Mouse (Mus musculus) myocyte (in vitro differentiated cells): ENCODE results near the gene Coq8a.

Experiments used
- CEBPB ChIP-seq: IDR thresholded peaks from 2 replicates; pipeline ENCODE4 v1.6.1; 2011; ENCODE audit warnings: mild to moderate bottlenecking, moderate library complexity; ENCODE audit not compliant: poor library complexity, insufficient read depth, severe bottlenecking
- E2F4 ChIP-seq: IDR thresholded peaks from one replicate; pipeline ENCODE4 v1.6.1; 2011; ENCODE audit warnings: mild to moderate bottlenecking, control low read depth, moderate library complexity; ENCODE audit not compliant: insufficient read depth
- MYOG ChIP-seq, 3 experiments: IDR thresholded peaks; one replicate each; pipeline ENCODE4 v1.6.1; 2011; ENCODE audit warnings: control low read depth in 2 of 3, low read depth in 2 of 3, mild to moderate bottlenecking in 2 of 3; ENCODE audit not compliant: insufficient read length in 2 of 3, control insufficient read depth in 1 of 3, insufficient read depth in 1 of 3
- POLR2A ChIP-seq: IDR thresholded peaks from one replicate; pipeline ENCODE4 v1.6.1; 2011; ENCODE audit warnings: low read depth, mild to moderate bottlenecking, control low read depth, moderate library complexity; ENCODE audit not compliant: insufficient read length
- SRF ChIP-seq: IDR thresholded peaks from one replicate; pipeline ENCODE4 v1.6.1; 2011; ENCODE audit warnings: low read depth; ENCODE audit not compliant: control insufficient read depth, insufficient read length
- TCF3 ChIP-seq: IDR thresholded peaks from one replicate; pipeline ENCODE4 v1.6.1; 2011; ENCODE audit warnings: low read depth, control low read depth; ENCODE audit not compliant: insufficient read length
- USF1 ChIP-seq: IDR thresholded peaks from one replicate; pipeline ENCODE4 v1.6.1; 2011; ENCODE audit warnings: low read depth, mild to moderate bottlenecking, control low read depth, moderate library complexity

DNA sequence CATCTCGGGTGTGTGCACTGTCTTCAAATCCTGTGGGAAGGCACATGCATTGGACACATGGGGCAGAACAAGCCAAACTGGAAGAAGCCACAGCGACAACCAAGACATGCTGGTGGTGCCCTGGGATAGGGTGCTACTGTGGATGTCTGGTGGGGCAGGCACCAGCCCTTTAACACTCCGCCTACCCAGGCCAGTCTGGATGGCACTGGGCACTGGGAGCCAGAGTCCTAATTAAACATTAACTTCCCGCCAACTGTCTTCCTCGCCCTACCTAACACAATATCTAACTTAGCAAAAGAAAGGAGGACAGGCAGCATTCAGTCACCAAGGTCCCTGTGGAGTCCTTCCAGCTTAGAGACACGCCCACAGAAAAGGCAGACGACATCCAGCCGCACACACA lies 23.8 kb downstream of the Coq8a start:
- TF ChIP-seq CEBPB = no peak
- no peak for TF ChIP-seq POLR2A
- TF ChIP-seq MYOG (IDR thresholded peaks at IDR 0.05; ENCODE audit: control insufficient read depth in 1 of 3, insufficient read depth in 1 of 3, insufficient read length in 2 of 3, low read depth in 2 of 3) = no peak
- no peak for TF ChIP-seq USF1
- no peak for TF ChIP-seq SRF
- TF ChIP-seq E2F4 = no peak
- TF ChIP-seq TCF3 = no peak
